Comparison of ENCODE assay signal across 33 mouse cellular contexts in the genomic region with DNA sequence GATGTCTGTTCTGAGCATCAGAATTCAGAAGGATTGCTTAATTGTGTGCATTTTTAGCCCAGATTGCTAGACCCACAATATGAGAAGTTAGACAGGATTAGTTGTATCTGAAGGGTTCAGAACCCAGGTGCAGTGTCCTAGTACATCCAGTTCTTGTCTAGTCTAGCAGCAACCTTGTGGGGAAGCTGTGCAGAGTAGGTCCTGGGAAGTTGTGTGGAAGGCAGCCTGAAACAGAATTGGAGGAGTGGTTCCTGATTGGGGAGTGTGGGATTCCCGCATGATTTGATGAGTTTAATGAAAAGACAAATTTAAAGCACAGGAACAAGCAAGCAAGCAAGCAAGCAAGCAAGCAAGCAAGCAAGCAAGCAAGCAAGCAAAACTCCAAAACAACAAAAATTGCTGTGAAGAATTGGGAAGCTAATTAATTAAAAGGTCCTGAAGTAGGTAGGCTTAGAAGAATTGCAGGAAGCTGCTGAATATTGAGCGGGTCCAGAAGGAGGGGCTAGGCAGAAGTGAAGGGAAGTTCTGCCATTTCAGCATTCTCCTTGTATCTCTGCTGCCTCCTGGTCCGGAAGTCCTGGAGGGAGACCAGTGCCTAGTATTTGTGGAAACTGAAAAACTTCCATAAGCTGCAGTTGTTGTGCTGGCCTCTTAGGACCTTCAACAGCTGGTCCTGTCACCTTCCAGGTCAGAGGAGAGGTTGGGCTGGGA. TPM values are rescaled to one million over a fixed set of nuclear protein-coding genes. Genes with fewer than 3 reads are reported as not detected.
DNase-seq lines count a peak whose midpoint lies in the region; ATAC-seq lines count a peak whose summit lies in the region.
"Had no signal": no experiment of that assay in that cellular context is flagged by ENCODE, and none has a peak within 500 bp of the region (broad histone marks: within the 10 kb centered on the region; RNA-seq: fewer than 3 reads in every experiment).

No protein-coding gene starts in this region.

- H3K4me3 ChIP-seq in liver, embryonic 11.5 days (ENCODE audit: low read depth, low read length): no peak overlapping the region
- H3K4me3 ChIP-seq in forebrain, embryonic 16.5 days (replicated peaks; ENCODE audit: low read length): no peak overlapping the region
- H3K4me3 ChIP-seq: embryonic facial prominence, embryonic 10.5 days; embryonic facial prominence, embryonic 15.5 days; forebrain, embryonic 12.5 days; kidney, embryonic 15.5 days; limb, embryonic 13.5 days; liver, embryonic 13.5 days had no signal

- no peaks in the 10 kb centered on the region for H3K4me1 ChIP-seq in liver, embryonic 11.5 days (replicated peaks; ENCODE audit: control insufficient read depth, insufficient read depth, low read length)
- no peaks in the 10 kb centered on the region for H3K4me1 ChIP-seq in forebrain, embryonic 16.5 days (replicated peaks; ENCODE audit: control insufficient read depth, insufficient read depth, low read length)
- H3K4me1 ChIP-seq: embryonic facial prominence, embryonic 10.5 days; embryonic facial prominence, embryonic 15.5 days; forebrain, embryonic 12.5 days; kidney, embryonic 15.5 days; limb, embryonic 13.5 days; liver, embryonic 13.5 days had no signal

- WGBS in liver, embryonic 11.5 days: 63% methylated on average over 3 of the region's 3 CpGs
- WGBS in forebrain, embryonic 16.5 days: 76% methylated on average over 3 of the region's 3 CpGs

- H3K9me3 ChIP-seq in liver, embryonic 11.5 days (ENCODE audit: control insufficient read depth, low read length): peaks cover 3% of the 10 kb centered on the region; the same call in 1 of the 2 replicates
- peaks cover 20% of the 10 kb centered on the region for H3K9me3 ChIP-seq in forebrain, embryonic 16.5 days (ENCODE audit: control insufficient read depth, low read length)

- DNase-seq in liver (peak; percentile 7), NIH3T3 (ENCODE audit: low read depth) (peak; percentile 36)
- DNase-seq in liver, embryonic 11.5 days (ENCODE audit: low spot score): no peak
- no peak for DNase-seq in thymus, postnatal 25 days
- no peak for DNase-seq in kidney, adult 11 months
- DNase-seq: adrenal gland, adult 2 months; adrenal gland, postnatal 36 days; cerebellum, adult 18-20 months; cerebellum, postnatal 10 days; heart, postnatal 4 days; kidney, adult 18-20 months; kidney, postnatal 25 days; liver, embryonic 13.5 days; lung, adult 18-20 months; lung, postnatal 10 days; right cerebral cortex, postnatal 4 days; thymus, adult 18-20 months; thymus, postnatal 36 days had no signal

- H3K4me2 ChIP-seq in liver, embryonic 11.5 days: no peak overlapping the region
- no peak overlapping the region for H3K4me2 ChIP-seq in forebrain, embryonic 16.5 days (ENCODE audit: low read length)
- H3K4me2 ChIP-seq: embryonic facial prominence, embryonic 15.5 days; forebrain, embryonic 12.5 days; hindbrain, embryonic 14.5 days; kidney, embryonic 15.5 days; limb, embryonic 13.5 days; liver, embryonic 13.5 days; midbrain, embryonic 11.5 days had no signal

- no peak overlapping the region for H3K27ac ChIP-seq in liver, embryonic 11.5 days (ENCODE audit: low read depth, low read length)
- no peak overlapping the region for H3K27ac ChIP-seq in forebrain, embryonic 16.5 days (ENCODE audit: low read length)
- H3K27ac ChIP-seq: embryonic facial prominence, embryonic 10.5 days; embryonic facial prominence, embryonic 15.5 days; forebrain, embryonic 12.5 days; hindbrain, embryonic 14.5 days; kidney, embryonic 15.5 days; limb, embryonic 13.5 days; liver, embryonic 13.5 days; macrophage; stomach, postnatal 0 days had no signal

- H3K9ac ChIP-seq in liver, embryonic 11.5 days (ENCODE audit: low read depth, low read length): no peak overlapping the region
- no peak overlapping the region for H3K9ac ChIP-seq in forebrain, embryonic 16.5 days (replicated peaks; ENCODE audit: low read depth, low read length)
- H3K9ac ChIP-seq: embryonic facial prominence, embryonic 15.5 days; forebrain, embryonic 12.5 days; hindbrain, embryonic 14.5 days; kidney, embryonic 15.5 days; limb, embryonic 13.5 days; liver, embryonic 13.5 days had no signal

- no peak for ATAC-seq in liver, embryonic 11.5 days (replicated peaks; ENCODE audit: low FRiP score)
- peak; percentile 53 for ATAC-seq in granulocyte monocyte progenitor cell, adult 5-6 weeks (replicated peaks; ENCODE audit: poor library complexity, severe bottlenecking)
- ATAC-seq in megakaryocyte-erythroid progenitor cell, adult 5-6 weeks (replicated peaks; ENCODE audit: low FRiP score, low TSS enrichment, poor library complexity, severe bottlenecking): peak; percentile 79; the same call in 1 of the 2 replicates
- no peak for ATAC-seq in forebrain, embryonic 16.5 days
- ATAC-seq: midbrain, embryonic 16.5 days had no signal

- H3K27me3 ChIP-seq in liver, embryonic 11.5 days (replicated peaks; ENCODE audit: control insufficient read depth, insufficient read depth, low read length): no peaks in the 10 kb centered on the region
- H3K27me3 ChIP-seq in forebrain, embryonic 16.5 days (replicated peaks; ENCODE audit: control insufficient read depth, insufficient read depth, low read length): no peaks in the 10 kb centered on the region
- H3K27me3 ChIP-seq: CH12.LX; embryonic facial prominence, embryonic 15.5 days; forebrain, embryonic 12.5 days; kidney, embryonic 15.5 days; limb, embryonic 13.5 days; liver, embryonic 13.5 days had no signal

- H3K36me3 ChIP-seq in liver, embryonic 11.5 days (ENCODE audit: control insufficient read depth, insufficient read depth, low read length): no peaks in the 10 kb centered on the region
- H3K36me3 ChIP-seq in forebrain, embryonic 16.5 days (ENCODE audit: control insufficient read depth, insufficient read depth): no peaks in the 10 kb centered on the region
- H3K36me3 ChIP-seq: embryonic facial prominence, embryonic 10.5 days; embryonic facial prominence, embryonic 15.5 days; forebrain, embryonic 12.5 days; kidney, embryonic 15.5 days; limb, embryonic 13.5 days; liver, embryonic 13.5 days had no signal

RNA-seq across cellular contexts. Expression of gene Gm13212, which starts 20.7 kb away (rescaled TPM):
- 5.0 and 5.9 TPM in 2 replicates for polyA plus RNA-seq in liver, embryonic 11.5 days (2014; fragmentation: Nextera tagmentation; extraction: Ambion mirVana)
- 16.3 and 24.4 TPM in 2 replicates for total RNA-seq in granulocyte monocyte progenitor cell, adult 5-6 weeks (2014; fragmentation: Nextera tagmentation)
- total RNA-seq in granulocyte monocyte progenitor cell, adult 5-6 weeks (2017): 10.0 and 13.1 TPM in 2 replicates
- 13.6 and 24.6 TPM in 2 replicates for total RNA-seq in megakaryocyte-erythroid progenitor cell, adult 5-6 weeks (2014; fragmentation: Nextera tagmentation)
- 6.2 and 11.7 TPM in 2 replicates for total RNA-seq in megakaryocyte-erythroid progenitor cell, adult 5-6 weeks (2017)
- 0.18 and 0.35 TPM in 2 replicates for polyA plus RNA-seq in forebrain, embryonic 16.5 days (2015; fragmentation: Nextera tagmentation; extraction: Ambion mirVana)
- polyA plus RNA-seq: adrenal gland, adult 2 months had no signal

RNA-seq across cellular contexts. Expression of gene Zfp990, which starts 53.7 kb away (rescaled TPM):
- 0.12 and 0.23 TPM in 2 replicates for polyA plus RNA-seq in liver, embryonic 11.5 days (2014; fragmentation: Nextera tagmentation; extraction: Ambion mirVana)
- not detected in 2 replicates for total RNA-seq in granulocyte monocyte progenitor cell, adult 5-6 weeks (2014; fragmentation: Nextera tagmentation)
- total RNA-seq in granulocyte monocyte progenitor cell, adult 5-6 weeks (2017): 0.05 and 0.22 TPM in 2 replicates
- not detected in 2 replicates for total RNA-seq in megakaryocyte-erythroid progenitor cell, adult 5-6 weeks (2014; fragmentation: Nextera tagmentation)
- total RNA-seq in megakaryocyte-erythroid progenitor cell, adult 5-6 weeks (2017): 0.11 and 0.70 TPM in 2 replicates
- not detected in 2 replicates for polyA plus RNA-seq in forebrain, embryonic 16.5 days (2015; fragmentation: Nextera tagmentation; extraction: Ambion mirVana)
- total RNA-seq: neutrophil, adult 5-6 weeks had no signal
- polyA plus RNA-seq: adrenal gland, adult 2 months; embryonic facial prominence, embryonic 10.5 days; embryonic facial prominence, embryonic 15.5 days; forebrain, embryonic 12.5 days; kidney, embryonic 15.5 days; liver, embryonic 13.5 days; macrophage; stomach, postnatal 0 days had no signal

Comparison
In these comparisons a context has a peak if more than half of its experiments do, and no peak if none do; other contexts are left out.
1. DNase-seq: peak in liver (single experiment) and NIH3T3 (single experiment); none in liver, embryonic 11.5 days (single experiment), thymus, postnatal 25 days (single experiment) and kidney, adult 11 months (single experiment).
2. ATAC-seq: peak in granulocyte monocyte progenitor cell, adult 5-6 weeks (single experiment) and megakaryocyte-erythroid progenitor cell, adult 5-6 weeks (single experiment); none in liver, embryonic 11.5 days (single experiment) and forebrain, embryonic 16.5 days (single experiment).